Mouse (Mus musculus): ENCODE measurements at regions not wholly inside any gene's neighbourhood (a gene's known extent, or its start where the extent isn't known, plus 50 kb on each side); places are given as distances from the start of the nearest gene placed in this dataset.

DNA sequence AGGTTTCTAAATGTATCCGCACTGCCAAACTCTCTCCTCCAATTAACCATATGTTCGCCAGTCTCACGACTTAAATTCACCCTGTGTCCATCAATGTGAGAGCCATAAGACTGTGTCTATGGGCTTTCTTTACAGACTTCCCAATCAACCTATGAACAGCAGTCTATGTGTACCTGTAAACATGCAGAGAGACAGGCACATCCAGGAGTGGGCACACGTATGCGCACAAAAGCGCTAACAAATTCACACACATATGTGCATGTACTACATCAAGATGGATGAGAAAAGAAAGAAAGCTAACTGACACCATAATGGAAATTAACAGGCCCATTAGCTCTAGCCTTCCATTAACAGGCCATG, 358.8 kb downstream of the Synb start:
- TF ChIP-seq POLR2A (IDR thresholded peaks at IDR 0.05; ENCODE audit: borderline replicate concordance, insufficient read depth, low read length) (no peak), CTCF (IDR thresholded peaks at IDR 0.05; ENCODE audit: borderline replicate concordance, insufficient read depth, low read depth, low read length) (no peak)

All from cerebellum, adult 2 months (tissue).